Mouse (Mus musculus) thymus, adult 2 months (tissue): ENCODE results near the gene Hrct1.

Experiments used
- CTCF ChIP-seq: fragments of 200-500 bp; IDR thresholded peaks from 2 replicates; pipeline ENCODE4 v1.5.1; 2012; ENCODE audit warnings: mild to moderate bottlenecking, control low read depth, low read length, moderate library complexity, borderline replicate concordance; ENCODE audit not compliant: control insufficient read depth, poor library complexity, insufficient read depth; ENCODE audit errors: extremely low read depth
- POLR2A ChIP-seq: fragments of 200-500 bp; IDR thresholded peaks from 2 replicates; pipeline ENCODE4 v1.6.1; 2012; ENCODE audit warnings: mild to moderate bottlenecking, low read length, control low read depth, moderate library complexity; ENCODE audit not compliant: control insufficient read depth, poor library complexity, insufficient read depth; ENCODE audit errors: extremely low read depth

DNA sequence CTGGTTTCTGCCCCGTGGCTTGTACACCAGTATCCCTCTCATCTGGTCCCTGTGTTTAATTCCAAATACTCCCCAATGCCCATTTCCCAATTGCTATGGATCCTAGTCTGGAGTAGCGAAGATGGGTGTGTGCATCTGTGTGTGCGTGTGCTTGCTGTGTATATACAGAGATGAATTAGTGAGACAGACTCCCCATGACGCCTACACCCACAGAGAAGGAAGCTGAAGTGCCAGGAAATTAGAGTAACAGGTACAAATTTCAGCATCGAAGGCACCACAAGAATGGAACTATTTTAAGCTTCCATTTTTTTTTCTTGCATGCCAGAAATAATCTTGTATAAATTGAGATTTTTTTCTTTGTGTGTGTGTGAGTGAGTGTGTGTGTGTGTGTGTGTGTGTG is 36.0 kb upstream of the Hrct1 start:
- TF ChIP-seq POLR2A (no peak), CTCF (no peak)
